Mouse (Mus musculus): ENCODE data around the gene Jun. TPM values are rescaled to one million over a fixed set of nuclear protein-coding genes. Genes with fewer than 3 reads are reported as not detected.

The Jun gene
- total RNA-seq, 2 experiments from 2014 or later = 48.6 to 76.8 TPM

DNA sequence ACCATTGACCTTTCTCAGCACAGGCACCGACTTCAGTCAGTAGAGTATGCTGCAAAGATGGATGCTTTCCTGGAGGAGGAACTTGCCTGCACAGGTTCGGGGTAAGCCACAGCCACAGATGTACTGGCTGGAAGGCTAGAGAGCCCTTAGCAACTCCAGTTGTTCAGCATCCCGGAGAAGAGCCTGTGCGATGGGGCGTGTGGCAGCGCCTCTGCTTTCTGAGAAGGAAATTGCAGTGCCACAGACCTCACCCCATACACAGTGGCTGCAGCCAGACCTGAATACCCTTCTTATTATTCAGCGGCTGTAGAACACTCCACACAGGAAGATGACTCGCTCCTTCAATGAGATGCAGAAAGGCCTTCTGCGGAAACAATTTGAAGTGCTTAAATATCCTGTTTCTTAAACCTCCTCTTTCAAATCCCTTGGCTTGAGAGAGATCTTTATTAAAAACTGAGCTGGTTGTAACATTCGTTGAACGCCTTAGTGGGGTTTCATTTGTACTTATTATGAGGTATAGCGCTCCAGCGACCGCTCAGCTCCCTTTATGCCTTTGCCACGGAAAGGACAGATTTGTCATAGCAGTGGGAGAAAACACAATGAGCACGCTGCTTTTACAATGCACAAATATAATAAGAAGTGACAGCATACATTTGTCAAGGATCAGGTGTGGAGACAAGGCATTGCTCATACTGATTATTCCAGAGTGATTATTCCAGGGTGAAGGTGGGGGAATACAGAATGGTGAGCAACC is 26.0 kb downstream of the Jun start:
- no peak for DNase-seq

DNA sequence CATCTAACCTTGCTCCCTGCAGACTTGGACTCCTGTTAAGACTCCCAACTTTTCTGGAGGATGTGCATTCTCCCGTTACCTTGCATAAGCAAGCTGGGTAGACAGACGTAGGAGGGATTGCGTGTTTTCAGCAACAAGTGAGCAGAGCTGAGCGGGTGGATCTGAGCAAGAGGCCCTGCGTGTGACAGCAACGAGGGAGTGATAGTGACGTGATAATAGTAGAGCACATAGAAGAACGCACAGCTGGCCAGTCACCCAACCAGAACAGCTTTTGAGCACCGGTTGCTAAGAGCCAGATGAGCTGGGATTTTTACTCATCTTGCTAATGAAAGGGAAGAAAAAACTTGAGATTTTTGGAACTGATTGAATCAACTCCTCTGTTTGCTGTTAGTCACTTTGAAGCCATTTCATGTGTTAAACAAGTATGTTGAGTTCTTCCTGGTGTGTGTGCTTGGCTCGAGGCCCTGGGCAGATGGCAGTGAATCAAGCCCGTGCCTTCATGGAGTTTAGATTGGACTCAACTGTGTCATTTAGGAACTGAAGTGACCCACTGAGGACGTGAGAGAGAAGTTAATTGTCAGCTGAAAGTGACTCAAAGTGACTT is 28.6 kb downstream of the Jun start:
- DNase-seq = no peak

DNA sequence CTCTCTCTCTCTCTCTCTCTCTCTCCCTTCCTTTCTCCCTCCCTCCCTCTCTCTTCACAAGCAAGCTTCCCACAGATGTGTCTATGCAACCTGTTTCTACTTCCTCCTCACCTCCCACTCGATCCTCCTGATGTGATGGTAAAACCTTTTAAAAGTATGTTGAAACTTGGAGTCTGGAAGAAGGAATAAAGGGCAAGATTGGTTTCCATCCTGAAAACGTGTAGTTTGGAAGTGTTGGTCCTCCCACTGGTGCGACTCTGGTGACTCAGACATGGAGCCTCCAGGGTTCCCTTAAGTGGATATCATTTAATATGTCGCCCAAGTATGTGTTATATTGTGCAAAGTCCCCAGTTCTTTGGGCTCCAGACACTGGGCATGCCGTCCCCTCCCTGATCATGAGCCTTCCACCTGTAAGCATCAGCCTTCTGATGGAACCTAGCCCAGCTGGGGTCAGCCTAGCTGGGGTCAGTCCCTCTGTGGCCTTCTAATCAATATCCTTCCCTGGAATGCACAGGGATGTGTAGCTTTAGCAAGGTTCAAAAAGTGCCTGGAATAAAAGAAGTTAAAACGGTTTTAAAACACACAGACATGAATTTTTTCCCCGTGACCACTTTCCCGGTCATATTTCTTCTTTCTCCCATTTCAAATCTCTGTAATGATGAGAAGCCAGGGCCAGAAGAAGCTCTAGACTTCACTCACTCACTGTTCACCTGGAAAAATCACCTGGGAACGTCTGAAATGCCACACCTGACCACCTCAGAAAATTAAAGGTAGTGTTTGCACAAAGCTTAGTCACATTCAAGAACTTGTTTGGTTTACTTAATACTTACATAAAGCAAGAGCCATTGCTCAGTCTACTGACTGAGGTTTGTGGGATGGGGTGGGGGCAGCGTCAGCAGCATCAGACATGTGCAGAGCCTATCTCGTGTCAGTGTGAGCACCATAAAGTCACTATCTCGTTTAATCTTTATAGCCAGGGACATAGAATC is 30.1 kb downstream of the Jun start:
- DNase-seq = no peak

DNA sequence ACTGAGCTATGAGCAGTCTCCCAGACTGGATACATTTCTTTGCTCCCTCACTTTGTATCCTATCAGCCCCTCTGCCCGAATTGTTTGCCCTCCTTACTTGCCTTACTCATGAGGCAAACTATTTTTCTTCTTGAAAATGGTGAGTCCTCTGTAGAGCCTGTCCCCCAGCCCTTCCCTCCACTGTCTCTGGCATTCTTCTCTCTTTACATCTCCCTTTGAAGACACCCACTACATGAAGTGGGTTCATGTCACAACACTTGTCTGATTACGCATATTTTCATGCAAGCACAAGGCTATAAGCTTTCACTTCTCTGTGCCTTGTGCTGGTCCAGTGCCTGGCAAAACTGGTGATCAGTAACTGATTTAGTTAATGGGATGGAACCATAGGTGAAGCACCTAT is 31.8 kb downstream of the Jun start:
- no peak for DNase-seq

DNA sequence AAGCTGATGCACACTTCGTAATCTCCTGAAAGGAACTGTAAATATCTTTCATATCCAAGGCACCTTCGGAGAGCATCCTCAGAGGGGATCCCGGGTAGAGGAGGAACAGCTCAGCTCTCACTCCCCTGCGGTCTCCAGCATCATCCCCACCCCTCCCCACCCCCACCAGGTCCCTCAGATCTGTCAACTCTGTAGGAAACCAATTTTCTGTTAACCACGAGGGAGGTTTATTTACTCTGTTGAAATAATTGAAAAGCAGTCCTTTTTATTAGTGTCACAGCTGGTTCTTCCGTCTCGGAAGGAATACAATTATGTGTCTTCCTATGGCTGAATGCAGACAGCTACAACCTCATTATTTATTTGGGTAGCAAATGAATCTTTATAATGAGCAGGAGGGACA is 33.8 kb downstream of the Jun start:
- DNase-seq = no peak

DNA sequence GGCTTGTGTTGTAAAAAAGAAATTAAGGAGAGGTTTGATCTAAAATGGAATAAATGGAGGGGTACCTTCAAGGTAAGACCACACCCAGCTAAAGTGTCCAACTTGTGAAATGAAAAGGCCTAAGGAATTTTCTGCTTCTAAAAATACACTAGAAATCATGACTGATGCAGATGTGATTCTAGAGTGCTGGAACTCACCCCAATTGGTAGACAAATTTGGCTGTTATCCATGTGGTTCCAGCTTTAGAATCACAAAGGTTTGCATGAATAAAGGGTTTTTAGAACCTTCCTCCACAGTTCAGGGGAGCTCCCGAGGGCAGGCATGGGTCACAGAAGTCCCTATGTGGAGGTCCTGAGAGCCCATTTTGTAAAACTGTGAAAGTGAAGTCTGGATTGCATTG is 39.3 kb downstream of the Jun start:
- DNase-seq = no peak

DNA sequence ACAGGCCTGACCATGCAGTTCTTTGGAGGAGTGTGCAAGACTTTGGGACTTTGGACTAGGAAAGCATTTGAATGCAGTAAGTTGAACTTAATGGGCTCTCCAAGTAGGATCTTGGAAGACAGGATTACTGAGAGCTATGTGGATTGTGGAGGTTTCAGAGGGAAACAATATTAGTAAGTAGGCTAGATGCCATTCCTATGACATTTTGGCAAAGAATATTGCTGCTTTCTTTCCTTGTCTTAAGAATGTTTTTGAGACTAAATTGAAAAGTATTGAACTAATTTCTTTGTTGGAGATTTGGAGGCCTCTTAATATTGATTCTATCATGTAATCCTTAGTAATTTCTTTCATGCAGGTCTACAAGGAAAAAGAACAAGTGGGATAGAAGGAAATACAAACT is 39.8 kb downstream of the Jun start:
- no peak for DNase-seq

DNA sequence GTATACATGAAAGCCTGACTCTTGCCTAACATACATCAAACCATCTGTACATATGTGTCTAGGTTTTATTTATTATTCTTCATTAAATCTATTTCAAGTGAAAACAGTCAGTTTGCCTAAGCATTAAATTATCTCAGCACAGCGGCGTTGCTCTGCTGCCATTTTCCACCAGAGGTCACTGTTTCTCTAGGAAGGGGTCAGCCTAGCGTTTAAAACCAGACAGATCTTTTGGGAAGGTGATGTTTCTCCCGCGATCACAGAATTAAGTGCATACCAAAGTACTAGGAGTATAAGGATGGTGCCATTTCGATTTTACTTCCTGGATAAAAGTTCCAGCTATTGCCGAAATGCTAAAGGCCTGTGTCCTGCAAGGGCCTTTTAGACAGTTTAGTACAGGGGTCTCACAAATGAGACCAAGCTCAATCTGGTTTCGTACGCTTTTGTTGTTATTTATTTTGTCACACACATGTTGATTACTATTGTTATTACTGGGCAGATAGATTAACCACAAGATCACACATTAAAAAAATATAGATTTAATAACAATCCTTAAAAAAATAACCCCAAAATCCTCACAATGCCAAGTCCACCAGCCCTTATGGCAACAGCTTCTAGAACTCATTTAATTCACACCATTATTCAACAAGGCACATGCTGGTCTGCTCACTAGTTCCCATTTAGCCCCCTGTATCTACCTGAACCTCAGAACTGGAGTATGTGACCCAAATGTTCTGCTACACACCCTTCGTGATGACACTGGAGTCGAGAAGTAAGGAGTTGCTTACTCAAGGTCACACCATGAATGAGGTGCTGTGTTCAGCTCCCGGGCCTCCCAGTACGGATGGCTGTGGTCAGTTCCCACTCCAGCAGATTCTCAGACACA is 43.6 kb downstream of the Jun start:
- DNase-seq = peak; percentile 86

DNA sequence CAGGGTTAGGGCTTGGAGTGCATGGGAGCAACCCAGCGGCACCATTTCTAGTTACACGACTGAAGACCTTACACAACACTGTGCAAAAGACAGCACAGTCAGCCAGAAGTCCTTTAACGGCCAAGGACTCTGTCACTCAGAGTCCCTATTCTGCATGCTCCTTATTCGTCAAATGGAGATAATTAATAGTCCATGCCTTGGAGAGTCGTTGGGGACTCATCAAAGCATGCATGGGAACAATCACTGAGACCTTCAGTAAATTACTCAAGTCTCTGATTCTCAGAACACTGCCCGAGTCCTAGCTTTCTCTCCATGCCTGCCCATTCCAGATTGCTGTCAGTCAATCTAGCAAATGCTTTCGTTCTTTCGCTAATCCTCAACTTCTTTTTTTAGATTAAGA is 44.3 kb downstream of the Jun start:
- no peak for DNase-seq

DNA sequence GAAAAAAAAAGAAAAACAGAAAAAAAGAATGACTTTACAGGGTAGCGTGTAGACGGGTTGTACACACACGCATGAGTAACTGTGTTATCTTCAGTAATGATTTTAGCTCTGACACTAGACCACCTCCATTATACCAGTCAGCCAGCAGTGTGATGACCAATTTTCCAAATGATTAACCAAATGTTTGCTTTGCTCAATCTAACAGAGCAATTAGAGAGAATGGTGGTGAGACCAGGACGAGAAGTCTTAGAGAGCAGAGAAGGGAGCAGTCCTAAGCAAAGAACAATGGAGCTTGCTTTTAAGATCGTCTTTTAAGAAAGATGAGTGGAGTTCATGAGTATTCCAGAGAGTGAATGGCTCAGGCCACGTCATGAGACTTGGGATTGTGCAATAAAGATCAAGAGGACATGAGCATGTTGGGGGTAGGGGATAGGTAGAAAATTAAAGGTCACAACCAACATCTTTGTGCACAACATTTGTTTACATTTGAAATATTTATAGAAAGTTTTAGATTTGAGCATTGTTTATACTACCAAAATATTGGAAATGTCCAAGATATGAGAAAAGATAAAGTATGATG is 46.7 kb downstream of the Jun start:
- no peak for DNase-seq

DNA sequence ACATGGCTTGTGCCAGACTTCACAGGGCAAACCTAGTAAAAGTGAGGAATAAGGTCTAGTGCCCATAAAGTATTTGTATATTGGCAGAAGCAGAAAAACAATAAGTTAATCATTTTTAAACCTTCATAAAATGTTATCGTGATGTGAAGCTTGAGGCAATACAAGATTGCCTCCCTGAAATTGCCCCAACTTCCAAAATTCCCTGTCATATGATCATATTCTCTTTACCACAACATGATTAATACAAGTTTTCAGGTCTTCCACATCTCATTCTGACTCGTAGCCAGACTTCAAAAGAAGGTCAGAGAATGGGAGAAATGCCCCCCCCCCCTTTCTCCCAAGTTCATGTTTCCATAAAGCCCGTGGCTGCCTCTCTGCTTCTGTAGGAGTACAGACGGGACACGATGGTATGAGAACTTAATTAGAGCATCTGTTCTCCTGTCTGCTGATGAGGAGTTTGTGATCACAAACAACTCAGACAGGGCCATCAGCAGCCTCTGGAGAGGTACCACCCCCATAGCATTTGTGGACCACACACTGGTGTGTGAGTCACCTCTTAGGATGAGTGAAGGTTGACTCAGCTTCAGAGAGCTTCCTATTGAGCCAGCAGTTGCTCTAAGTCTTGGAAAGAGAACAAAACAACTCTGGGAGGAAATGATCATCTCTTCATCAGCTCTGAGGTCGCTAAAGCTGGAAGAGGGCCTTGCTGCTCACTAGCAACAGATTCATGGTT is 50.8 kb downstream of the Jun start:
- peak; percentile 28 for DNase-seq

DNA sequence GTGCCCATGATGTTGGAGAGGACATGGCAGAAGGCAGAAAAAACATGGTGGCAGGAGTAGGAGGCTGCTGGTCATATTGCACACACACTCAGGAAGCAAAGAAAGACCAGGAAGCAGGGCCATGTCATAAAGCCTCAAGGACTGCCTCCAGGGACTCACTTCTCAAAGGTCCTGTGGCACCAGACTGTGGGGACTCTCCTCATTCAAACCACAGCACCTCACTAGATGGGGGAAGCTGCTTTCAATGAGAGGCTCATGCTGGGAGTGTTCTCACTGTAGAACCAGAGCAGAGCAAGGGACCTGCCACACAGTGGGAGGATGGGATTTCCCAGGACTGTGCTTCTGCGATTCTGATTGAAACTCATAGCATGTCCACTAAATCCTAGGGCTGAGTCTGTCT is 51.9 kb downstream of the Jun start:
- no peak for DNase-seq

DNA sequence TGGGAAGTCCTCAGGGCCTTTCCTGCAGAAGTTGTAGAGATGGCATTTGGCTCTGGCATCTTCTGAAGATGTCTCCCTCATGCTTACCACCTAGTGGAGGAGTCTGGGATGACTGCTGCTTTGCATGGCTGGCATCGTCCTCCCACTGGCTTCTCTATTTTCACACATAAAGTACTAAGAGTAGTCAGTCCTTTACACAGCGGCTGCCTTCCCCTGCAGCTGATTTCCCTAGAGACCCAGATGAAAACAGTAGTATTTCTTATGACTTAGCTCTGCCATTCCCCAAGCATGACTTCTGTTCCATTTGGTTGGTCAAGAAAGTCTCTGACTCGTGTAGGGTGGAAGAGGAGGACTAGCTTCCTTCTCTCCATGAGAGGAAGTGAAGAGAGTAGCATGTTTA is 52.8 kb downstream of the Jun start:
- peak; percentile 28 for DNase-seq

Other genes with a start within 250 kb of the Jun start
- gene Eqtn, start 123.4 kb downstream of the Jun start, total RNA-seq (2021) = not detected
- 10 to 100 TPM; 21.0 to 24.5 TPM for gene Mysm1, start 73.1 kb downstream of the Jun start, total RNA-seq (2021)

Measured in adrenal gland, postnatal 10 days (tissue).